In genomic region chr2:114032259-114032658, GRCm38 (mm10) we compare ENCODE assay signal across 15 mouse cellular contexts. TPM values are rescaled to one million over a fixed set of nuclear protein-coding genes. Genes with fewer than 3 reads are reported as not detected.
DNase-seq lines count a peak whose midpoint lies in the region.
"Had no signal": no experiment of that assay in that cellular context is flagged by ENCODE, and none has a peak within 500 bp of the region (broad histone marks: within the 10 kb centered on the region; RNA-seq: fewer than 3 reads in every experiment).

No protein-coding gene starts in this region.

- DNase-seq in thymus, postnatal 14 days: peak; percentile 15
- no peak for DNase-seq in thymus, postnatal 10 days (ENCODE audit: low spot score in 2 of 2)
- DNase-seq in CD4-positive helper T cell, adult 2 months (ENCODE audit: low read depth, low spot score): peak; percentile 51
- DNase-seq in T-cell, adult 2 months (ENCODE audit: low spot score): peak; percentile 34
- no peak for DNase-seq in gastrocnemius, postnatal 10 days
- DNase-seq in left cerebral cortex, adult 9 months (ENCODE audit: low spot score in 2 of 2): no peak
- no peak for DNase-seq in yolk sac, embryonic 10.5 days (ENCODE audit: low spot score)
- DNase-seq: adrenal gland, postnatal 14 days; cerebellum, adult 11-12 months; cerebellum, adult 9-10 months; cerebellum, postnatal 25 days; gastrocnemius, postnatal 14 days; heart, postnatal 36 days had no signal

RNA-seq across cellular contexts. Expression of gene Gjd2, which starts 18.8 kb away (rescaled TPM):
- not detected for total RNA-seq in gastrocnemius, postnatal 10 days (2021)
- total RNA-seq: gastrocnemius, postnatal 14 days; heart, adult 8-10 months; heart, postnatal 36 days had no signal

RNA-seq across cellular contexts. Expression of gene Actc1, which starts 21.1 kb away (rescaled TPM):
- 1,000 to 10,000 TPM; 3,096 to 4,913 TPM for total RNA-seq in gastrocnemius, postnatal 10 days (2021)
- total RNA-seq: adrenal gland, adult 18-20 months had no signal

Comparison
In these comparisons a context has a peak if more than half of its experiments do, and no peak if none do; other contexts are left out.
1. DNase-seq: peak in thymus, postnatal 14 days (single experiment), CD4-positive helper T cell, adult 2 months (single experiment) and T-cell, adult 2 months (single experiment); none in thymus, postnatal 10 days (0 of 2), gastrocnemius, postnatal 10 days (single experiment), left cerebral cortex, adult 9 months (0 of 2) and yolk sac, embryonic 10.5 days (single experiment).